Mouse (Mus musculus): Measurements from ENCODE around the gene Ift46. TPM values are rescaled to one million over a fixed set of nuclear protein-coding genes. Genes with fewer than 3 reads are reported as not detected.

Ift46 gene
- polyA plus RNA-seq (2015; fragmentation: Nextera tagmentation; extraction: Ambion mirVana), result 137 and 149 TPM in 2 replicates

DNA sequence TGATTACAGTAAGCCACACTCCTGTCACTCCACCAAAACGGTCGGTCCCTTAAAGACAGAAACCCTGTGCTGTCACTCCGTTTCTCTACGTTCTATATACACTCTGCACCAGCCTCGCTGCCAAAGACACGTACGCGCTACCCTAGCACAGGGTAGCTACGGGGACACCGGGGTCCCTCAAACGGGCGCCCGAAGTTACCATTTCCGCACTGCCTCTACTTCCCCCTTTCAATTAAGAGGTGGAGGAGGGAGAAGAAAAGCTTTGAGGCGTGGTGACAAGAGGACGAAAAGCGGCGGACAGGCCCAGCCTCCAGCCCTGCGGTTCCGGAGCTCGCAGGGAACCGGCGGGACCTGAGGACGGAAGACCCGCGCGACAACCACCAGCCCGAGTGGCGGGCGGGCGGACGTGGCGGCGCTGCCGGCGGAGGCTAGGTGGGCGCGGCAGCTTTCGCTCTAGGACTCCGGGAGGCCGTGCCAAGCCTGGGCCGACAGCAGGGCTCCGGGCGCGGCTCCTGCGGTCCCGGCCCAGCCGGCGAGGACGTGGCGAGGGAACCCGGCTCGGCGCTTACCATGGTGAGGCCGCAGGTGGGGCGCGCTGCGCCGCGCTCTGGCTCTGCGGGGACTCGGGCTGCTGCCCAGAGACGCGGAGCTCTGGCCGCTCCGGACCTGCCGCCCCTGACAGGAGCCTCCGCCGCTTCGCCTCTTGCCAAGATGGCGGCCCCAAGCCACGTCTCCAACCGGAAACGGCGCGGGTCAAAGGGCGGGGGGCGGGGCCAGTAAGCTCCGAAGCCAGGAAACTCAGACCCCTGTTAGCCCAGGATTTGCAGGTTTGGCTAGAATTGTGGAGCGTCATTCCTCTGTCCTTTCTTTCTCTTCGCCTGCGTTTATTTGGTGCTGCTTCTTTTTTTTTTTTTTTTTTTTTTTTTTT, at the start of gene Ift46, which contains the start of gene Arcn1:
Gene Ift46, plus strand, starts transcription at position 808 of the 928 bp plus-strand sequence.
Gene Arcn1, minus strand, starts transcription at position 745 of the 928 bp plus-strand sequence.
- peak within 1 kb of the TSS; percentile 62 for H3K4me2 ChIP-seq
- WGBS, result under 1% methylated on average over 68 of the region's 82 CpGs
- H3K9ac ChIP-seq, result peak within 1 kb of the TSS; percentile 99
- no peaks in the 10 kb centered on the region for H3K36me3 ChIP-seq
- peak; percentile 77 for ATAC-seq (ENCODE audit: insufficient number of reproducible peaks, insufficient read depth, low FRiP score, low TSS enrichment, low read depth)
- H3K4me3 ChIP-seq, result peak within 1 kb of the TSS; percentile 98
- no peaks in the 10 kb centered on the region for H3K27me3 ChIP-seq
- H3K27ac ChIP-seq, result peak within 1 kb of the TSS; percentile 97
- peaks cover 13% of the 10 kb centered on the region for H3K4me1 ChIP-seq
- no peaks in the 10 kb centered on the region for H3K9me3 ChIP-seq

DNA sequence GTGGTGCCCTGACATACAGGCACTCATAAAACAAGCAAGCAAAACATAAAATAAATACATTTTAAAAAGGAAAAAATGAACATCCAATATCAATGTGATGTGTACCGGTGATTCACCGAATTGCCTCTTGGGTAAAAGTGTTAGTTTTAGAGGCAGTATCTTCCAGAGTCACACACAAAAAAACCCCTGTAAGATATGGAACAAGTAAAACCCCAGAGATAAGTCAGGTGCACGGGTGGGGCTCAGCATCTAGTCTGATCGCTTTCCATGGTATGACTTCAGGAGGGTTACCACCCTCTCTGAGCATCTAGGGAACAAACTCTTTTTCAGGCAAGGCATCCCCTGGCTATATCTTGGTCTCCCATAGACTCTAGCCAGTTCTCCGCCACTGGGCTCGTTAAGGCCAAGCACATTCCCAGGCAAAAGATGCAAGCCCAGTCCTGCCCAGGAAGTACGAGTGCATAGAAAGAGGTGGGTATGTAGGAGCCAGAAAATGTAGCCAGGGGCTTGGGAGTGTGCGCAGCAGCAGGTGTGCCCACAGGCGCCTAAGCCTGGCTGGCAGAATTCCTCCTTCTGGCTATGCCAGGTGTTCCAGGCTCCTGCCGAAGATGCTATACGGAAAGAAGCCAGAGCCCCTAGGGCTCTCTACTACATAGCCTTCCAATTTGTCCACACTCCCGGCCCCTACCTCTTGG, 48.6 kb upstream of the Ift46 start:
- H3K27me3 ChIP-seq, result no peaks in the 10 kb centered on the region
- ATAC-seq (ENCODE audit: insufficient number of reproducible peaks, insufficient read depth, low FRiP score, low TSS enrichment, low read depth), result no peak
- peaks cover 40% of the 10 kb centered on the region for H3K36me3 ChIP-seq
- no peaks in the 10 kb centered on the region for H3K9me3 ChIP-seq
- H3K27ac ChIP-seq, result no peak overlapping the region
- peaks cover 51% of the 10 kb centered on the region for H3K4me1 ChIP-seq
- peak overlapping the region; percentile 79 for H3K4me2 ChIP-seq
- H3K4me3 ChIP-seq, result no peak overlapping the region
- H3K9ac ChIP-seq, result no peak overlapping the region
- 75% methylated on average over 12 of the region's 12 CpGs for WGBS

DNA sequence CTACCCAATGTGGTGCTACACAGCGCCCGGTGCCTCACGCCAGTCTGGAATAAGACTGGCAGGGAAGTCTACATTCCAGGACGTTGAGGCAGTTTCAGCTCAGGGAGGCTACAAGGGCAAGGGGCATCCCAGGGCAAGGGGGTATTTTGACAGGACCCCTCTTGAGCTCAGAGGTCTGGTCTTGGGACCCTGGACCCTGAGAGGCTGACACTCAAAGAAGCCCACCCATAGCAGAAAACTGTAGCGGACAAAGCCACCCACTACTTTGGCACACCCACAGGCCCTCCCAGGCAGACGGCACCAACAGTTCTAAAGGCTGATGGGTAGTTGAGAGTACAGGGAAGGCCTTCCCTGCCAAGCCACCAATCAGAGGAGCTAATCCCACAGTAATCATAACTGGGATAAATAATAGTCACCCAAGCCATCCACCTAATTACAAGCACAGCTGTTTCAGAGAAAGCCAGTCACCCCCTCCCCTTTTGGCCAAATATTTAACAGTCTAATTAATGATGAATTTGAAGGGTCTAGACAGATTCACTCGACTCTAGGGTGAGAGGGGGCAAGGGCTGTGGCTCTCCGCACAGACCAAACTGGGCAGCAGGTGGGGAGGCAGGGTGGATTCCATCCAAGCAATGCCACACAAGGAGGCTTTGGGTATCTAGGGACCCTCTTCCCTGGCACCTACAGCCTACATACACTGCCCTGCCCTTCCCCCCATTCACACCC, 47.9 kb upstream of the Ift46 start:
- peak overlapping the region; percentile 68 for H3K4me3 ChIP-seq
- peak overlapping the region; percentile 82 for H3K9ac ChIP-seq
- H3K27me3 ChIP-seq, result no peaks in the 10 kb centered on the region
- H3K4me2 ChIP-seq, result peak overlapping the region; percentile 79
- H3K4me1 ChIP-seq, result peaks cover 59% of the 10 kb centered on the region
- no peaks in the 10 kb centered on the region for H3K9me3 ChIP-seq
- ATAC-seq (ENCODE audit: insufficient number of reproducible peaks, insufficient read depth, low FRiP score, low TSS enrichment, low read depth), result no peak
- H3K36me3 ChIP-seq, result peaks cover 33% of the 10 kb centered on the region
- WGBS, result 79% methylated on average over 8 of the region's 8 CpGs
- 0 out of 2 replicates have a peak overlapping the region, but pooled peaks have one; percentile 81 for H3K27ac ChIP-seq

DNA sequence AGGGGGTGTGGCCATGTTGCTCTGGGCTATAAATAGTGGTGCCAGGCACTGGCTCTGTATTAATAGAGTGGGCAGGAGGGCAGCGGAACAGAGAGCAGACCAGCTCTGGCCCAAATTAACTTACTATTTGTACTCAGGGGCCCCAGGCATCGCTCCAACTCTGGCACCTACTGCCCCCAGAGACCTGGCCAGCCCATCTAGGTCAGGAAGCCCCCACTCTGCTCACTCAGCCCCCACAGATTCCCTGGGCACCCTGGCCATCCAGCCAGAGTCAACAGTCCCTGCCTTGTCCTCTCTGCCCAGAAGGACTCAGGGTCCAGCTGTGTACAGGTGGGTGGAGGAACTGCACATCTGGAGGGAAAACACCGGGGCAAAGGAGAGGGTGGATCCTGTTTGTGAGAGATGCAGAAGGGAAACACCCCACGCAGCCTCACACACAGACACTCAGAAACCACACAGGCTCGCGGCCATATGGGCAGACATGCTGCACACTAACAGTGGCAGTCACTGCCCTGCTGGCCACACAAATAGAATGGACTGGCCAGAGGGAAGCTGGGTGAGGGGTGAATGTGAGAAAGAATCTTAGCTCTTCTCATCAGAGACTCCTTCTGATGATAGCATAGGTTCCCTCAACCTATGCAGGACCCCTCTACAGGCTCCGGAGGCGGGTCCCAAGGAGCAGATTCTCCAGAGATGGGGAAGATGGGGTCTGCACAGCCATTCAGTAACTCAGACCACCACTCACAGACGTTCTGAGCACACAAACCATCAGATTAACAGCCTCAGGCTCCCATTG, 47.2 kb upstream of the Ift46 start:
- H3K9me3 ChIP-seq, result no peaks in the 10 kb centered on the region
- H3K9ac ChIP-seq, result peak overlapping the region; percentile 82
- WGBS, result 16% methylated on average over 9 of the region's 9 CpGs
- no peaks in the 10 kb centered on the region for H3K27me3 ChIP-seq
- H3K36me3 ChIP-seq, result peaks cover 26% of the 10 kb centered on the region
- peak overlapping the region; percentile 81 for H3K27ac ChIP-seq
- H3K4me3 ChIP-seq, result peak overlapping the region; percentile 68
- H3K4me2 ChIP-seq, result peak overlapping the region; percentile 79
- ATAC-seq (ENCODE audit: insufficient number of reproducible peaks, insufficient read depth, low FRiP score, low TSS enrichment, low read depth), result no peak
- peaks cover 66% of the 10 kb centered on the region for H3K4me1 ChIP-seq

DNA sequence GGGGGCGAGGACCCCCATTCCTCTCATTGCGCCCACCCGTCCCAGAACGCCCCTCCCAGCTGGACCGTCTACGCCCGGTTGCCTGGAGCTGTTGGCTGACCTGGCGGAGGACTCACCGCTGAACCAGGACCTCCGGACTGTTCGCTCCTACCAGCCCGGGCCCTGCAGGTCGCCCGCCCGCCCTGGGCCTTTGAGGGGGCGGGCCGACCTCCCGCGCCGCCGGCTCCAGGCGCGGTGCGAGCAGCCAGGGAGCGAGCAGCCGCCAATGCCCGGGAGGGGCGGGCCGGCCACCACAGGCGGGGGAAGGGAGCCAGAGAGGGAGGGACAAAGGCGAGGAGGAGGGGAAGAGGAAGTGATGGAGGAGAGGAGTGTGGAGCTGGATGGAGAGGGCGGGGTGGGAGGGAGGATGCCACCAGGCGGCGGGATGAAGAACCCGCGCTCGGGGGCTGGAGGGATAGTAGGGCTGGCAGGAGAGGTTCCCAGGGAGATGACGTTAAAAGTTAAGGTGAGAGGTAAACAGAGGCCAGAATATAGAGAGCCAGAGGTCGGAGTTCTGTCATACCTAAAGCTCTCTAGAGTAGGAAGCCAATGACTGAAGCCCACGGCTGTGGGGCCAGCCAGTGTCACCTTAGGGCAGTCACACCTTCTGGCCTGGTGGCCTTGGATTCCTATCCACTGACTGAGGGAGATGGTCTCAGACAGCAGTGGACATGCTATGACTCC, 46.4 kb upstream of the Ift46 start:
- WGBS, result under 1% methylated on average over 40 of the region's 40 CpGs
- peaks cover 72% of the 10 kb centered on the region for H3K4me1 ChIP-seq

DNA sequence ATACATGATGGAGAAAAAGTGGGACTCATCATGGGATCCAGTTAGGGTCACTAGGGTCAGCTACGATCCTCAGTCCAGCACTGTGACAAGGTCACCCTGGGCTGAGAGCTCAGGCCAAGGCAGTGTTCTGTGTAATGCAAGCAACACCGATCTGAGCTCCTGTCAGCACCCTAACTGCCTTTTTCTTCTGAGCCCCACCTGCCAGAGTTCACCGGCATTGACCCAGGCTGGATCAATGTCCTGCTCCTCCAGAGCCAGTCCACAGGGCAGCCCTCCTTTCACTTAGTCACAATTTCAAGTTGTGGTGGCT, 45.9 kb upstream of the Ift46 start:
- 89% methylated on average over 3 of the region's 3 CpGs for WGBS
- ATAC-seq (ENCODE audit: insufficient number of reproducible peaks, insufficient read depth, low FRiP score, low TSS enrichment, low read depth), result no peak
- Histone ChIP-seq H3K4me3 (peak overlapping the region; percentile 68), H3K9me3 (no peaks in the 10 kb centered on the region), H3K27me3 (no peaks in the 10 kb centered on the region), H3K4me1 (peaks cover 77% of the 10 kb centered on the region), H3K36me3 (peaks cover 15% of the 10 kb centered on the region), H3K9ac (peak overlapping the region; percentile 82; the same call in 1 of the 2 replicates), H3K27ac (peak overlapping the region; percentile 81), H3K4me2 (peak overlapping the region; percentile 79)

More for the DNA sequence above, 46.4 kb upstream of the Ift46 start:
- Histone ChIP-seq H3K9ac (peak overlapping the region; percentile 82), H3K36me3 (peaks cover 18% of the 10 kb centered on the region), H3K9me3 (no peaks in the 10 kb centered on the region), H3K27ac (peak overlapping the region; percentile 81), H3K4me3 (peak overlapping the region; percentile 68), H3K27me3 (no peaks in the 10 kb centered on the region), H3K4me2 (peak overlapping the region; percentile 79)
- peak; percentile 72 for ATAC-seq (ENCODE audit: insufficient number of reproducible peaks, insufficient read depth, low FRiP score, low TSS enrichment, low read depth)

DNA sequence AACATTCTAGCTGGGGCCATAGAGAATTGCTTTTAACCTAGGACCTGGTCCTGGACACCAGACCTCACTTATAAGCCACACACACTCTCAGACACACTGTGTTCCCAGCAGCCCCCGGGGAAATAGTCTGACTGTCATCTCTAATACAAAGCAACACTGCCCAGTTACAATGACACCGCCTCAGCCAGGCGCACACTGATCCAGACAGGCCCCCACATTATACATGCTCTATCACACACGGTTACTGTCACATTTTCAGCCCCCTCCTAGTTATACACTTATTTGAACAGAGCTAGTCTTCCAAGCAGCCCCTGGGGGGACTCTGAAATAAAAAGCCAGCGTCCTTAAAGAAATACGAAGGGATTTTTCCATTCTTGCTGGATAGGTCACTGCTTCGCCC, 45.1 kb upstream of the Ift46 start:
- ATAC-seq (ENCODE audit: insufficient number of reproducible peaks, insufficient read depth, low FRiP score, low TSS enrichment, low read depth), result no peak
- Histone ChIP-seq H3K9ac (no peak overlapping the region), H3K36me3 (peaks cover 11% of the 10 kb centered on the region), H3K4me3 (no peak overlapping the region), H3K4me2 (no peak overlapping the region), H3K27ac (peak overlapping the region; percentile 81), H3K9me3 (no peaks in the 10 kb centered on the region), H3K4me1 (peaks cover 79% of the 10 kb centered on the region), H3K27me3 (no peaks in the 10 kb centered on the region)
- WGBS, result 62% methylated on average over 7 of the region's 7 CpGs

DNA sequence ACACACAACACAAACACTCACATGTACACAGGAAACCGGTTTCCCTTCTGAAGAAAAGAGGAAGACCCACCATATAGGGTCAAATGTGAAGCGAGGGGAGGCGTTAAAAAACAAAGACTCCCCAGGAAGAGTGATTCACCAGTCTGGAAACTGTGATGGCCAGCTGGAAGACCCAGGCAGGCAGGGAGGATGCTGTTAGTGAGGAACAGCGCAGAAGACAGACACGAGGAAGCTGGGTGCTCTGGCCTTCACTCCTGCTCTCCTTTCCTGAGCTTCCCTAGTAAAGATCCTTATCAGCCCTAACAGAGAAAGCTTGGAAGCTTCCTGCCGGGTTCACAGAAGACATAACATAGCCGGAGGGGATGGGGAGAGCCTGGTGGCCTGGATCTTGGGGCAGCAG, 44.7 kb upstream of the Ift46 start:
- Histone ChIP-seq H3K27ac (peak overlapping the region; percentile 81), H3K4me2 (0 out of 2 replicates have a peak overlapping the region, but pooled peaks have one; percentile 20), H3K4me1 (peaks cover 81% of the 10 kb centered on the region), H3K4me3 (no peak overlapping the region), H3K9me3 (no peaks in the 10 kb centered on the region), H3K9ac (no peak overlapping the region), H3K36me3 (peaks cover 7% of the 10 kb centered on the region), H3K27me3 (no peaks in the 10 kb centered on the region)
- 34% methylated on average over 7 of the region's 7 CpGs for WGBS
- ATAC-seq (ENCODE audit: insufficient number of reproducible peaks, insufficient read depth, low FRiP score, low TSS enrichment, low read depth), result no peak

DNA sequence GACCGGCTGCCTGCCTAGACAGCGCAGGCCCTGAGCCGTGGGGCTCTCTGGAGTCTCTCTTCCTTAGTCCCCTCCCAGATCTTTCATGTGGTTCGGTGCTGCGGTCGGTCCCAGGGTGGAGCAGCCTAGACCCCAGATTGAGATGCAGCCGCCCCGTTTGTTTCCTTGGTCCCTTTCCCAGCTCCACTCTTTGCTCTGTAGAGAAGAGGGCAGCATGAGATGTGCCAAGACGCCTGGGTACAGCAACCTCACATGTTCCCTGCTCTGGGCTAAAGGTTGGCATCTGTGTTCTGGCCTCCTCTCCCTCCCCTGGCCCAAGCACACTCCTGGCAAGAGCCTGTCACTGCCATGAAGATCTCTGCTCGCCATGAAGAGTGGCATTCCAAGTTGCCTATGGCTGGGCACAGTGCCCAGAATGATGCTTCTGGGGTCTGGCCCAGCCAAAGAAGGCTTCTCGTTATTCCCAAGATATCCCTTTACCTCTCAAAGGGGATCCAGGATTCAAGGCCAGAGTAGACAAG, 44.1 kb upstream of the Ift46 start:
- 55% methylated on average over 11 of the region's 11 CpGs for WGBS
- Histone ChIP-seq H3K27me3 (no peaks in the 10 kb centered on the region), H3K4me3 (no peak overlapping the region), H3K36me3 (0 out of 2 replicates have a peak, but pooled peaks cover 2% of the 10 kb centered on the region), H3K4me2 (0 out of 2 replicates have a peak overlapping the region, but pooled peaks have one; percentile 20), H3K9ac (no peak overlapping the region), H3K9me3 (no peaks in the 10 kb centered on the region), H3K27ac (peak overlapping the region; percentile 81), H3K4me1 (peaks cover 81% of the 10 kb centered on the region)
- no peak; the same call in 1 of the 2 replicates for ATAC-seq (ENCODE audit: insufficient number of reproducible peaks, insufficient read depth, low FRiP score, low TSS enrichment, low read depth)

DNA sequence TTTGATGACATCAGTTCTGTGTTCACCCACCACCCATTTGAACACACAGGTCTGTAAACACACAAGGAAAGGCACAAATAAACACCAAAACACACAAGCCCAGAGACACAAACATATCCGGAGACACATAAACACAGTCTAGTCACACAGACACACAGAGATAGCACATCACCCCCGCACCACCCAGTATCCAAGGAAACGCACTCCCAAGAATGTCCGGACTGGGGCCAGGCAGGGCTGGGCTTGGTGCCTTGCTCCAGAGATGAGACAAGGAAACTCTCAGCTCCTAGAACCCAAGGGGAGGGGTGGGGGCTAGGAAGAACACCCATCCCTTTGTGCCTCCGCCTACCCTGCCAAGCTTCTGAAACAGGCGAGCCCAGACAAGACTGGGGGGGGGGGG, 43.5 kb upstream of the Ift46 start:
- WGBS, result 59% methylated on average over 6 of the region's 6 CpGs
- Histone ChIP-seq H3K27me3 (no peaks in the 10 kb centered on the region), H3K9me3 (no peaks in the 10 kb centered on the region), H3K9ac (no peak overlapping the region), H3K4me3 (no peak overlapping the region), H3K4me2 (peak overlapping the region; percentile 26; the same call in 1 of the 2 replicates), H3K36me3 (0 out of 2 replicates have a peak, but pooled peaks cover 2% of the 10 kb centered on the region), H3K4me1 (peaks cover 79% of the 10 kb centered on the region), H3K27ac (peak overlapping the region; percentile 81)
- ATAC-seq (ENCODE audit: insufficient number of reproducible peaks, insufficient read depth, low FRiP score, low TSS enrichment, low read depth), result no peak

All from embryonic facial prominence, embryonic 13.5 days (tissue).